Mouse (Mus musculus) layer of hippocampus, adult 18-20 months (tissue): ENCODE measurements around the gene Crip1. TPM values are rescaled to one million over a fixed set of nuclear protein-coding genes. Genes with fewer than 3 reads are reported as not detected.

Experiments
- DNase-seq, 2 experiments: peaks; one replicate each; pipeline ENCODE4 v3.0.0; 2022; ENCODE audit warnings: low spot score in 2 of 2
- long read RNA-seq: library from polyadenylated mRNA; stranded (forward); transcript quantifications from one replicate; pipeline ENCODE4 v2.0.0, GENCODE M21; 2021
- total RNA-seq, 2 experiments: library from RNA; stranded (reverse); gene quantifications; 2 replicates each; pipeline ENCODE4 v1.2.3; 2021

Crip1 gene
- 10 to 100 TPM in 1 of 2 experiments, 1 to 10 TPM in 1; 9.5 to 10.3 TPM for total RNA-seq
- long read RNA-seq, transcript Crip1-201 (5 exons, 445 nt), result major isoform, 5 of 5 reads
- long read RNA-seq, partial matches to known transcripts, result 0 of 5 reads
- long read RNA-seq, other reads (novel, unspliced or antisense), result 0 of 5 reads

DNA sequence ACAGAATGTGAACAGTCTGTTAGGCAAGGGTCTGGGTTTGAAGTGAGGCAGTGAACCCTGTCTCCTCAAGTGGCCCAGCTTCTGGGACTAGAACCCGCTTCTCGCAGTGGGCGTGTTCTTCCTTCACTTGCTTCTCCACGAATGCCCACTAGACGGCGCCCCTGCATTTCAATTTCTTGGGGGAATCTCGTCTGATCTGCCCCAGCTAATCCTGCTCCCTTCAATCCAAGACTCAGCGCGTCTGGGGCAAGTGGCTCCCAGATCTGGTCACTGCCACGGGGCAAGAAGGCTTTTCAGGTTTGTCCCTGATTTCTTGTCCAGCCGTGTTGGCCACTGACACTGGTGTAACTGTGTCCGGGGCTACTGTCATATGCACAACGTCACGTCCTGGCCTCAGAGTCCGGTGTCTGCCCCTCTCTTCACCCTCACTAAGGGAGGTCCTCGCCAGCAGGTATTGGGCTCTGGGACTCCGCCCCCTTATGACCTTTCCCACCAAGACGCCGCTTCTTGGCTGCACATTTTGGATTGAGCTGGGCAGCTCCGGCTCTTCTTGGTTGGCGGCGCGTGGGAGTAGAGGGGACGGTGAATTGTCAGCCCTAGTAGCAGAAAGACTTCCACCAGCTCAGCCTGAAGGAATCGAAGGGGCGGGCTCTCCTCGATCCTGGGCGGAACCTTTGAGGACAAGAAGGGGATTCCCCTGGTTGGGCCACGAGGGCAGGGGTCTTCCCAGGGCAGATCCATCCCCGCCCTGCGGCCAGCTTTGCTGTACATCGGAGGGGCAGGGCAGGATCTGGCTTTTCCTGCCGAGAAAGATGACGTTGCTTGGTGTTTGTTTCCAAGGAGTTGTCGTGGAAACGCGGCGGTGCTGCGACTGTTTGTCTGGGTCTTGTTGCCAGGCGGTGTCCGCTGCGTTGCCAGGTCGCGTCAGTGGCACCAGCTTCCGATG lies at the start of gene Crip1:
TSS of gene Crip1 (plus strand) at position 205 of the 946 bp plus-strand sequence.
- DNase-seq, result peak; percentile 76 to 85

- DNase-seq, result no peak
These were observed 49.1 kb upstream of the Crip1 start for GRCm38 (mm10) chr12:113097040-113097439.

DNA sequence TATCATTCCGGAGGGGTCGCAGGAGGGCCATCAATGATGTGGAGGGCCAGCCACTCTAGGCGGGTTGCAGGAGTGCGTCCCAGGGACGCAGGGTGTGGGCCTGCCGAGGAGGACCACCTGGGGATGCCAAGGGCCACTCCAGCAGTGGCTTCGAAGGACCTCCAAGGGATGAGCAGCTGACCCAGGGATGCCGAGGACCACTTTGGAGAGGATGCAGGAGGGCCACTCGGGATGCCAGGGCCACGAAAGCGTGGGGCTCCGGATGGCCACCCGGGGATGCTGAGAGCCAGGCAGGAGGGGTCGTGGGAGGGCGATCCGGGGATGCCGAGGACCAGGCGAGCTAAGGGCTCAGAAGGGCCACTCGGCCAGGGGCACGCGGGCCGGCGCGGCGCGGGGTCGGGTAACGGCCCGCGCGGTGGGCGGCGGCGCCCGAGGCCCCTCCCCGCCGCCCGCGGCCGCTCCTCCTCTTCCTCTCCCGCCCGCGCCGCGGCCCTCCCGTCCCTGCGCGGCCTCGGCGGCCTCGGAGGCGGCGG lies 48.3 kb upstream of the Crip1 start, which contains the start of gene Mta1:
TSS of gene Mta1 (plus strand) at position 530 of the 533 bp plus-strand sequence.
- no peak for DNase-seq

- DNase-seq, result no peak
These were observed 47.5 kb upstream of the Crip1 start for GRCm38 (mm10) chr12:113098530-113099151.

GRCm38 (mm10) chr12:113099470-113100237 lies 46.5 kb upstream of the Crip1 start:
- DNase-seq, result no peak

DNA sequence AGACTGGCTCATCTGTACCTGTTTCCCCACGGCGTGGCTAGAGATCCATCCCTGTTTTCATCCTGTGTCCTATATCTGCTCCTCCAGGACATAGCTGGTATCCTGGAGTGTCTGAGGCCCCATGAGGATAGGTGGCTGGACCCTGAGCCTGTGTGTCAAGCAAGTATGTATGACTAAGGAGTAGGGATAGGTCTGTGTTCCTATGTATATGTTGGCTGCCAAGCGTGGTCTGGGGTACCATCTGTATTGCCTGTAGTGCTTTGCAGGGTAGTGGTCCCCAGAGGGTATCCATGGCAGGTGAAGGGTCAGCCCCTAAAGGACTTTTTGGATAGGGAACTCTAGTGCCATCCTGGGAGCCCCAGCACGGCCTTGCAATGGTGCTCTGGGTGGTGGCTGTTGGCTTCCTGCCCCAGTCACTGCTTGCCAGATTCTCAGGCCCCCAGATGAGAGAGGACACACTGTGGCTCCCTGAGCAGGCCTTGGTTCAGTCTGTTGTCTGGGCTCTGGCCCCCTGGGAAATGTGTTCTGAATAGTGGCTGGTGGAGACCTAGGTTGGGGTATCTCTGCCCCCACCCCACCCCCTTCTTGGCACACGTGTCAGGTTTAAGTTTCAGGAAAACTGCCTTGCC lies 45.6 kb upstream of the Crip1 start:
- DNase-seq, result no peak

DNA sequence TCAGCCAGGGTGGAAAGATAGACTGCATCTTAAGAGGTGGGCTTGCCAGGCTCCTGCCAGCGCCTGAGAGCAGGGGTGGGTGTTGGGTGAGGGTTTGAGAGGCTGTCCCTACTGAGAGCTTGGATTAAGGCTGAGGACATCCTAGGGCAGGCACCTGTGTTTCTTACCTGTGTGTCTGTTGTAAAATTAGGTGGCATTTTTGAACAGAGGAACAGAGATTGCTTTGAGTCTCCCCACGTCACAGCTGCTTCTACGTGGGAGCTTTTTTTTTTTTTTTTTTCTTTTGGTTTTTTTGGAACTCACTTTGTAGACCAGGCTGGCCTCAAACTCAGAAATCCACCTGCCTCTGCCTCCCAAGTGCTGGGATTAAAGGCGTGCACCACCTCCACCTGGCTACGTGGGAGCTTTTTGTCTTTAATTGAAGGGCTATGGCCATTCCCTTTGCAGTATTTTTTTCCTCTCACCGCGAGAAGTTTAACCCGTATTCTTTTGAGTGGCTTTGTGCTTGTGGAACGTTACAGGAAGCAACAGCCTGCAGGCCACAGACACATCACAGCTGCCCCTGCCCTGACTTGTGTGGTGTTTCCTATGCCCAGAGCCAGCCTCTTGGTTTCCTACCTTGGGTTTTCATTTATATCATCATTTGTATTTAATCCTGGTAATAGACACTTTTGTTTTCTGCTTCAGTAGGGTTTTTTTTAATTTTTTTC lies 44.7 kb upstream of the Crip1 start:
- no peak for DNase-seq

DNA sequence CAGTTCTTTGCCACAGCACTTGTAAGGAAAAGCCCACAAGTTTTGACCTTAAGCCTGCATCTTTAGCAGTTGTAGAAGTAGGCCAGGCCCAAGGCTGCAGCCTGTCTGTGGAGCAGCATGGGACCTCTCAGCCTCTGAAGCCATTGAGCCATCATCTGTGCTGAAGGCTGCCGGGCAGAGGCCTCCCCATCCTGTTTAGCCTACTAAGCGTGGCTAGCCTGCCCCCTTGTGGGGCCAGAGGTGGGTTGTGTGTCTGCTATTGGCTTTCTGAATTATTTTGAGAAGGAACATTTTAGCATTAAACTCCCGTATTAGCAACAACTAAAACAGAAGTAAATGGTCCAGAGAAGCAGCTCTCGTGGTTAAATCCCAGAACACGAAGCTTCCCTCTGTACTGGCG lies 43.7 kb upstream of the Crip1 start:
- peak in 1 of 2 experiments; percentile 67 for DNase-seq

DNA sequence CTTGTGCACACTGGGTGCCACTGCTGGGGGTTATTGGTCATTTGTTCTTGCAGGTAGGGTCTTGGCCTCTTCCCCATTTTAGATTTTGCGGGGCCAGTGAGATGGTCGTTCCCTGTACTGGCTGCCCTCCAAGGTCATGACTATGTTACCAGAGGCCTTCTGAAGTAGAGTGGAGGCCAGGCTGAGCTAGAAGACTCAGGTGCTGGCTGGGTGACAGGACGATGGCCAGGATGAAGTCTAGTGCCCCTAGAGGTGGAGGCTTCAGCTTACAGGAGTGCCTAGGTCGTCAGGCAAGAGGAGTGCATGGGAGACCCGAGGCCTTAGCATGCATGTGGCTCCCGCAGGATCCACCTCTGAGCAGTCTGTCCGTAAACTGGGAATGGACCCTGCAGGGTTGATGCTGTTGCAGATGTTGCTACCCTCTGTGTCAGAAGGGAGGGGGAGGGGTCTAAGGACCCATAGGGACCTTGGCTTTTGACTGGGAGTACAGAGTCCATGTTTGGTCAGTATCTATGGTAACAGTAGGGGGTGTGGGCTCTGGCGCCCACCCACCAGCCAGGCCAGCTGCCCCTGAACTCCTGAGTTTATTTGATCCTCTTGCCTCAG lies 42.2 kb upstream of the Crip1 start:
- DNase-seq, result no peak

DNA sequence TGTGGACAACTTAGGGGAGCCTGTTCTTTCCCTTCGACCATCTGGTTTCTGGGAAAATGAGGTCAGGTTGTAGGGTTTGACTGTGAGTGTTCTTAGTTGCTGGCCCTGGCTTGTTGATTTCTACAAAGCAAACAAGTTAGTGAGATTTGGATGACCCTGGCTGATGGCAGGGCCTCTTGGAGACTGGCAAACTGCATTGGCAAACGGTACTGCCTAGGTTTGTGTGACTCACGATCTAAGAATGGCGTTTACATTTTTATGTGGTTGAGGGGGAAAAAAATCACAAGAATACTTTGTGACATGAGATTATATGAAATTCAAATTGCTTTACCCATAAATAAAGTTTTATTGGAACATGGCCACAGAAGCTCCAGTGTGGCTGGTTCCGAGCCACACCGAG lies 39.7 kb upstream of the Crip1 start:
- DNase-seq, result no peak

DNA sequence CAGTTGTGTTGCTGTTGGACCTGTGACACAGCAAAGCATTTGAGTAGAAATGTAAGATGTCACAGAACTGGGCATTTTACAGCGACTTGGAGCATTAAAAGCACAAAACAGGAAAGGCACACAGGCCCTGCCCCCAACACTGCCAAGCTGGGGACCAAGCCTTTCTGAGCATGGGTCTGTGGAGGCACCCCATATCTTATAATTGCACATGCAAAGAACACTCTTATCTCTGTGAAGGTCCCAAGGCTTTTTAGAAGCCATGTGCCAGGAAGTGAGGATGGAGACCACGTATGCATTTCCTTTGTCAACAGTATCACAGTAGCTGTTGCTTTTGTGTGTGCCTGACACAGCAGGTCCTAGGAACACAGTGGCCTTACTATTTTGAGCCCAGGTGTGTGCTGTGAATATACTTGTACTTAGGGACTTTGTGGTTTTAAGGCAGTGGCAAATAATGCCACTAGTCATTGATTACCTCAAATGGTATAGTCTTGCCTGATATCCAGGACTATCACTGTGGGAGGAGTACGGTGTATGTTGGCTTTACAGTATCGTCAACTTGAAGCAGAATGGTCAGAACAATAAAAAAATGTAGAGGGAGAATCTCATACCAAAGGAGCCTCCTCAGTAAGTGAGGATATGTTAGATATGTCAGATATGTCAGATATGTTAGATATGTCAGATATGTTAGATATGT lies 38.5 kb upstream of the Crip1 start:
- DNase-seq, result no peak

DNA sequence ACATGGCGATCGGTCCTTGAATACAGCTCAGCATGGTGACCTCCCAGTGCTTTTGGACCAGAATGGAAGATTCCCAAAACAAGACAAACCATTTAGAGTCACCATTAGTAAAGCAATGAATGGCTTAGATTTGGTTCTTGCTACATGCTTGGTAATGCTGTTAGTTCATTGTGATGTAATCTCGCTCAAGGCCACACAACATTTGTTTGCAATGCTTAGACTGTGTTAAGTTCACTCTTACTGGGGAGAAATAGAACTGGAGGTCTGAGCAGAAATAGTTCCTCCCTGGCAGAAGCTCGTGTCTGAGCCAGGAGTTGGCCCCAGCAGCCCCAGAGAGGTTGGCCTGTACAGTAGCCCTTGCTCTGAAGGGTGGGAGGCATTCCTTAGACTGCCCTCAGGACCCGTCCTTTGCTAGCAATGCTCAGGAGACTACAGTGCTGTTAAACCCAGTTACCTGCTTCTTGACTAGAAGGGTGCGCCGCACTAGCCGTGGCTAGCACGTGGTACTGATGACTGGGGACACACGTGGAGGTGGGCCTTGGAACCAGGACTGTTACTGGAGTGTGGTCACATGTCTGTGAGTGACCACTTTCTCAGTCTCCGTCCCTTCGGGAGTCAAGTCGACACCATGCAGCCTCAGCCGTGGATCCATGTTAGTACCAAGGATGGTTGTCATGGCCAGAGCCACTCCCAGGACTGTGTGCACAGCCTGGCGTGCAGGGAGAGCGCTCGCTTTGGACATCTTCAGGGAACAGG lies 37.4 kb upstream of the Crip1 start:
- no peak for DNase-seq

GRCm38 (mm10) chr12:113109801-113110200 lies 36.3 kb upstream of the Crip1 start:
- DNase-seq, result peak in 1 of 2 experiments; percentile 61

DNA sequence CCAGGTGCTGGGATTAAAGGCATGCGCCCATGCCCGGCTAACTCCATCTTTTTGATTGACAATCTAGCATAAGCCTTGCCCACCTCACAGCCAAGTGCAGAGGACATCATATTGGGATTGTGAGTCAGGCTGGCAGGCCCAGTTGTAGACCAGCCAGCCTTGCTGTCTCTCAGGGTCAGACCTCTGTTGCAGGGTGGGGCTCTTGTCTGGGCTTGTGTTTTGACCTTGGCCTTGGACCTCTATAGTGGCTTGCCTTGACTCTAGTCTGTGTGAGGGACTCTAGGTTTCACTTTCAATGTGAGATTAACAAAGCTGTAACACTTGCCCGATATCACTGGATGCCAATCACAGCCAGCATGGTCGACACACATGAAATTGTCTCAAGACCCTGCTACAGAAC lies 32.0 kb upstream of the Crip1 start:
- DNase-seq, result no peak

DNA sequence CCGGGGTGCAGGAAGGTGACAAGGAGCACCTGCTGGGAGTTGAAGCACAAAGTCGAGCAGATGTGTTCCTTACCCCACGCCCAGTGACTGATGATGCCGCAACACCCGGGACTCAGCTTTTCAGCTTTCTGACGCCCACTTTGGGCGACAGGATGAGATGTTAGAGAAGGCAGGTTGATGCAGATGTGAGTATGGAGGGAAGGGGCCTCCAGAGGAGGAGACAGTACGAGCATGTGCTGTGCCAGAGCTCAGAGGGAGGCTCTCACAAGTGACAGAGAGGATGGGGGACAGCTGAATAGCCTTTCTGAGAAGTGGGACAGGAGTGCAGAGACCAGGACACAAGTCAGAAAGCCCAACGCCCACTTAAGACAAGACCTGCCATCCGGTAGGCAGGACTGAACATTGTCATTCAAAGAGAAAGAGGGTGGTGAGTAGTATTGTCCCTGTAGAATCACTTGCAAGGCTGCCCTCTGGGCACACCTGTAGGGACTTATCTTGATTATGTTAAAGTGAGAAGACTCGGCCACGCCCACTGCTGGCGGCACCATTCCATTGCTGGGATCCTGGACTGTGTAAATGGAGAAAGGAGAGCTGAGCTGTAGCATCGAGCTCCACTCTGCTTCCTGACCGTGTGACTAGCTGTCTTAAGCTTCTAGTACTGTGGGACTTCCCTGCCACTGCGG lies 31.1 kb upstream of the Crip1 start:
- DNase-seq, result no peak

DNA sequence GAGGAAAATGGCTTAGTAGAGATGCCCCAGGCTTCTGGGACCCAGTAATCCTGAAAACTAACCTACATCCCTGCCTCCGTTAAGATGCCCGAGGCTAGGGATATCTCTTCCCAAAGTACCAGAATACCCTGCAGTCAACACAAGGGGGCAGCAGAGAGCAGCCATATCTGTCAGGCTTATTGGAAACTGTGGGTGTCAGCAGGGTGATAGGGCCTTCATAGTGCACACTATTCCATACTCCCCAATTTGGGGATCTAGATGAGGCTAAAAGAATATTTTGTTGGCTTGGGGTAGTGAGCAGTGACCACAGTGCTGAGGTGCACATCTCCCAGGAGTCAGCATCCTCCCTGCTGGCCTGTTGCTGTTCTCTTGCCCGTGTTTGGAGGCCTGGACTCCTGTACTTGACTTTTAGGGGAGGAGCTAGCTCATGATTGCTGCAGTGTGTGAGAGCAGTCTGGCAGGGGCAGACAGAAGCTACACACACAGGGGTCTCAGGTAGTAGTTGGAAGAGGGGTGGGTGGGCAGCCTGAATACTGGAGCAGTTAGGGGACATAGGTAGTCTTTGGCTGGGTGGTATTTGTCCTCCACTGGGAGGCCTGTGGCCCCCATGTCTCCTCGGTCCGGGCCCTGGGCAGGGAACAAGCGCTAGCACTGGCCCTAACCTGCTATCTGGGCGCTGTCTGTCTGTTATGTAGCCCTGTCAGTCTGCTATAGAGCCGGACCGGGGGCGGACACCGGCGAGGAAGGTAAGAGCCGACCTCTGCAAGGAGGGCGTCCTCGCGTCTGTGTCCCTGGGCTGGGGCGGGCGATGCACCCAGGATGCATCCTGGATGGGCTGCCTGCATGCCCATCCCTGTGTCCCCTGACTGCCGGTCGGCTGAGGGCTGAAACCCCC lies 26.4 kb upstream of the Crip1 start:
- DNase-seq, result peak; percentile 75 to 86

- DNase-seq, result no peak
These were observed 21.4 kb upstream of the Crip1 start for GRCm38 (mm10) chr12:113124726-113125125.
